Mouse (Mus musculus): ENCODE data around the gene Gpd1l. TPM values are rescaled to one million over a fixed set of nuclear protein-coding genes. Genes with fewer than 3 reads are reported as not detected.
"Not testable (repeated sequence)": the region's sequence is repeated elsewhere in the genome, so short reads cannot be mapped to it uniquely, and the experiment has no call there.

The Gpd1l gene
- polyA plus RNA-seq (2012; rRNA removed) = 3.1 and 3.2 TPM in 2 replicates

DNA sequence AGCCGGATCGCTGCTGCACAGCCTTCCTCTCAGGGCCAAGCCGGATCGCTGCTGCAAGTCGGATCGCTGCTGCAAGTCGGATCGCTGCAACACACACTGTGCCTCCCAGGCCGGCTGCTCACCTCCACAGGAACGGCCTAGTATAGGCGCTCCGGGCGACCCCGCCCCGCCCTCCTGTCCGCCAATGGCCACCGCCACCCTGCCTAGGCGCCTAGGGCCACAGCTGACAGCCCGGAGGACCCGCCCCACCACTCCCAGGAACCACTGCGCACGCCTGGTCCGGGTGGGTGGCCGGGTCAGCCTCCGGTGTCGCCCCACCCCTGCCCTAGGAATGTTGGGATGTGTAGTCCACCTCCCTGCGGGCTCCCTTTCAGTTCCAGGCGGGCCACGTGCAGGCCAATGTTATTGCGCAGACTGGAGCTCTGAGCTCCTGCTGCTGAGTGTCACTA lies at the start of gene Gpd1l:
Gene Gpd1l (minus strand): TSS at position 265 of the 449 bp plus-strand sequence.
- H3K27ac ChIP-seq (ENCODE audit: control insufficient read depth, insufficient read depth, low read depth, low read length) = peak within 1 kb of the TSS; percentile 72
- peak; percentile 76 for TF ChIP-seq POLR2A (IDR thresholded peaks at IDR 0.05; ENCODE audit: control insufficient read depth, low read depth, low read length)
- no peak for TF ChIP-seq CTCF (IDR thresholded peaks at IDR 0.05; ENCODE audit: control insufficient read depth, insufficient read depth, insufficient replicate concordance, low read depth, low read length)
- peaks cover 16% of the 10 kb centered on the region for H3K4me1 ChIP-seq (ENCODE audit: control insufficient read depth, insufficient read depth, low read length)
- H3K4me3 ChIP-seq (ENCODE audit: control insufficient read depth, low read depth, low read length) = peak within 1 kb of the TSS; percentile 90
- no peaks in the 10 kb centered on the region for H3K36me3 ChIP-seq (ENCODE audit: control insufficient read depth, insufficient read depth, low read length)
- no peaks in the 10 kb centered on the region for H3K27me3 ChIP-seq (ENCODE audit: control insufficient read depth, insufficient read depth, low read length)

DNA sequence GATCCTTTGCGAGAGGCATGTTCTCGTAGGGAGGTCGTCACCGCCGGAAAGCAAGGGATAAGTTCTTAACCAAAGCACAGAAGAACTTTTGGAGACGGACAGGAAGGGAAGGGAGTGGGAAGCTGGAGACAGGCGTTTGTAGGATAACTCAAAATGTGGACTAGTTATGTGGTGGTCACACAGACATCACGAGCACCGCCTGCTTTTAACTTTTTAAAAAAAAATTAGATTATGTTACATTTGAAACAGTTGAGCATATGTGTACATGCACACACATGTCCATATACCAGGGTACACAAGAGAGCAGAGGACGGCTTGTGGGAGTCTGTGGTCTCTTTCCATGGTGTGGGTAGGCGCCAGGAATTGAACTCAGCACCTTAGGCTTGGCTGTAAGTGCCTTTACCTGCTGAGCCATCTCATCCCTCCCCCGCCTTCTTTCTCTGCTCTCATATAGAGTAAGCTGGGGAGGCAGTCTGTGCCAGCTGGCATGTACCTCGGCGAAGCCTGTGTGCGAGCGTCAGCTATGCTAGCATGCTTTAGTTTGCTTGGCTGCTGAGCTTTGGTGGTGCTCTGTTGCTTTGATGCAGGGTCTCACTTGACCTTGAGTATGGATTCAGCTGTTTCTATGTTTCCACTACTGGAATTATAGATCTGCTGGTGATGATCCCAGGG lies 49.0 kb upstream of the Gpd1l start, which contains the start of gene Rps27rt:
Gene Rps27rt (minus strand): TSS at position 51 of the 672 bp plus-strand sequence.
- Histone ChIP-seq H3K27ac (ENCODE audit: control insufficient read depth, insufficient read depth, low read depth, low read length) (no peak within 1 kb of the TSS), H3K27me3 (ENCODE audit: control insufficient read depth, insufficient read depth, low read length) (no peaks in the 10 kb centered on the region)
- TF ChIP-seq CTCF (IDR thresholded peaks at IDR 0.05; ENCODE audit: control insufficient read depth, insufficient read depth, insufficient replicate concordance, low read depth, low read length) = no peak
- no peak for TF ChIP-seq POLR2A (IDR thresholded peaks at IDR 0.05; ENCODE audit: control insufficient read depth, low read depth, low read length)

DNA sequence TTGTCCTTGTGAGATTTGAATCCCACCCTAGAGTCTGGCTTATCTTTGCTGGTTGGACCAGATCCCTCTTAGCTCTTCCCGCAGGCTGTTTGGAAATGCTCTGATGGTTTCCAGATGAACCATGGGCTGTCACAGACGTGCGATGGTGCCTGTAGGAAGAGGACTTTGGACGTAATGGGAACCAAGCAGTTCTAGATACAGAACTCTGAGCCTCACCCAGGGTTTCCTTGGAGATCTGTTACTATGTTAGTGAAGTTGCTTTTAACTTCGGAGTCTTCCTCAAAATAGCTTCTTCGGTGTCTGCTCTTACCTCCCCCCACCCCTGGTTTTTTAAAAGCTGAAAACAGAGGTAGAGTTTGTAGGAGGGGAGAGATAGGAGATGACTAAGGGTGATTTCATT lies 46.2 kb upstream of the Gpd1l start:
- H3K36me3 ChIP-seq (ENCODE audit: control insufficient read depth, insufficient read depth, low read length) = no peaks in the 10 kb centered on the region
- TF ChIP-seq CTCF (IDR thresholded peaks at IDR 0.05; ENCODE audit: control insufficient read depth, insufficient read depth, insufficient replicate concordance, low read depth, low read length) = no peak
- no peak for TF ChIP-seq POLR2A (IDR thresholded peaks at IDR 0.05; ENCODE audit: control insufficient read depth, low read depth, low read length)
- H3K27ac ChIP-seq (ENCODE audit: control insufficient read depth, insufficient read depth, low read depth, low read length) = no peak overlapping the region
- no peaks in the 10 kb centered on the region for H3K27me3 ChIP-seq (ENCODE audit: control insufficient read depth, insufficient read depth, low read length)
- H3K4me1 ChIP-seq (ENCODE audit: control insufficient read depth, insufficient read depth, low read length) = peaks cover 12% of the 10 kb centered on the region
- no peak overlapping the region for H3K4me3 ChIP-seq (ENCODE audit: control insufficient read depth, low read depth, low read length)

More for the DNA sequence above, 49.0 kb upstream of the Gpd1l start, which contains the start of gene Rps27rt:
- no peak within 1 kb of the TSS for H3K4me3 ChIP-seq (ENCODE audit: control insufficient read depth, low read depth, low read length)
- H3K4me1 ChIP-seq (ENCODE audit: control insufficient read depth, insufficient read depth, low read length) = peaks cover 17% of the 10 kb centered on the region
- no peaks in the 10 kb centered on the region for H3K36me3 ChIP-seq (ENCODE audit: control insufficient read depth, insufficient read depth, low read length)

DNA sequence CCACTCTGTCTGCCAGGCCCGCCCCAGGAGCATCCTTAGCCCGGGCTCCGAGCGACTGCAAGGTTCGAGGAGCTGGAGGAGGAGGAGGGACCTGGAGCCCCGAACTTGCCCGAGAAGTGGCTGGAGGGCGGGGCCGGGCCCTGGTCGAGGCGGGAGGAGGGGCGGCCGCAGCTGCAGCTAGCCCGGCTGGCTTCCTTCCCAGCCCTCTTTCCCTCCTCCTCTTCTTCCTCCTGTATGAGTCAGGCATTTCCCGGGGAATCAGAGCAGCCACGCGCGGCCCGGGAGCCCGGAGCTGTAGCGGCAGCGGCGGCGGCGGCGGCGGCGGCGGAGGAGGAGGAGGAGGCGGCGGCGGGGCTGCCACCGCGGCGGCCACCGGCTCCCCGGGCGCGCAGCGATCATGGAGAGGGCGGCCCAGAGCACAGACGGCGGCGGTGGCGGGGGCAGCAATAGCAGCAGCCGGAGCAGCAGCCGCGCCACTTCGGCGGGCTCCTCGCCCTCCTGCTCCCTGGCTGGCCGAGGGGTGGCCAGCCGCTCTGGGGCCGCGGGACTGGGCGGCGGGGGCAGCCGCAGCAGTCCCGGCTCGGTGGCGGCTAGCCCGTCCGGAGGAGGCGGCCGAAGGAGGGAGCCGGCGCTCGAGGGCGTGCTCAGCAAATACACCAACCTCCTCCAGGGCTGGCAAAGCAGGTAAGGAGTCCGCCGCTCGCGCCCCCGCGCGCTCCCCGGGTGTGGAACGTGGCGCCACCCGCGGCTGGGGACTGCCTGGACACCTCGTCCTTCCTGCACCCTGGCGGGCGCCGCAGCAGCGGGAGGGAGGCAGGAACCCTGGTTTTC lies 44.7 kb upstream of the Gpd1l start, which contains the start of gene Osbpl10:
Gene Osbpl10 (plus strand): TSS at position 289 of the 831 bp plus-strand sequence.
- Histone ChIP-seq H3K4me1 (ENCODE audit: control insufficient read depth, insufficient read depth, low read length) (peaks cover 12% of the 10 kb centered on the region), H3K4me3 (ENCODE audit: control insufficient read depth, low read depth, low read length) (peak within 1 kb of the TSS; percentile 76), H3K27ac (ENCODE audit: control insufficient read depth, insufficient read depth, low read depth, low read length) (no peak within 1 kb of the TSS), H3K36me3 (ENCODE audit: control insufficient read depth, insufficient read depth, low read length) (no peaks in the 10 kb centered on the region), H3K27me3 (ENCODE audit: control insufficient read depth, insufficient read depth, low read length) (no peaks in the 10 kb centered on the region)
- TF ChIP-seq CTCF (IDR thresholded peaks at IDR 0.05; ENCODE audit: control insufficient read depth, insufficient read depth, insufficient replicate concordance, low read depth, low read length) (no peak), POLR2A (IDR thresholded peaks at IDR 0.05; ENCODE audit: control insufficient read depth, low read depth, low read length) (no peak)

DNA sequence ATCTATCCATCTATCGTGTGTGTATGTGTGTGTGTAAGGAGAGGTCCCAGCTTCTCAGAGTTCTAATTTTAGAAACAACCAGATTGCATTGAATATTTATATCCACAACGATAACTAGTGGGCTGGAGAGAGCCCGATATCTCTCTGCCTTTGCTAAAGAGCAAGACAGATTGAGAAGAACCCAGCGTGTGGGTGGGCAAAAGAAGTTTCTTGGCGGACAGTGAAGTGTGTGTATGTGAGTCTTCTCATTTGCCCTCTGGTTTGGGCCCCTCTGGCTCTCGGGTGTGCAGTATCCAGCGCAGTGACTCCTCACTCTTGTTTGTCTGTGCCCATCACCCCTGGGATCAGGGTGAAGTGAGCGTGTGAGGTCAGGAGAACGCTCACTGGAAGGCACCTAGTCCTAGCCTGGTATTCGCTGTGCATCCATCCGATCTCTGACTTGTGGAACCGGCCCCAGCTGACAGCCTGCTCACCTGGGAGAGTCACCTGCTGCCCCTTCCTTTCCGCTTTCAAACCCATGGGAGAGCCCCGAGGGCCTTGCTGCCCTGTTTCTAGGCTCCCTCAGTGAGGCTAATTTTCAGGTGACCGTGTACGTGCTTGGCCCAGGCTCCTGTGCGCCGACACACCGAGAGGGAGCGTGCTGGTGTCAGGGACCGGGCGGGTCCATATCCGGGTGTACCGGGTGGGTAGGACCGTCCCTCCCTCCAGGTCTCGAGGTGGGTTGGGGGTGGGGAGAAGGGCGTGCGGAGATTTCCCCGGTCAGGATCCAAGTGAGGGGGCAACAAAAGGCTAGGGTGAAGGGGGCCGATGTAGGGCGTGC lies 43.9 kb upstream of the Gpd1l start:
- Histone ChIP-seq H3K27ac (ENCODE audit: control insufficient read depth, insufficient read depth, low read depth, low read length) (no peak overlapping the region), H3K4me3 (ENCODE audit: control insufficient read depth, low read depth, low read length) (peak overlapping the region; percentile 76), H3K27me3 (ENCODE audit: control insufficient read depth, insufficient read depth, low read length) (no peaks in the 10 kb centered on the region), H3K36me3 (ENCODE audit: control insufficient read depth, insufficient read depth, low read length) (no peaks in the 10 kb centered on the region), H3K4me1 (ENCODE audit: control insufficient read depth, insufficient read depth, low read length) (peaks cover 12% of the 10 kb centered on the region)
- no peak for TF ChIP-seq POLR2A (IDR thresholded peaks at IDR 0.05; ENCODE audit: control insufficient read depth, low read depth, low read length)
- TF ChIP-seq CTCF (IDR thresholded peaks at IDR 0.05; ENCODE audit: control insufficient read depth, insufficient read depth, insufficient replicate concordance, low read depth, low read length) = no peak

DNA sequence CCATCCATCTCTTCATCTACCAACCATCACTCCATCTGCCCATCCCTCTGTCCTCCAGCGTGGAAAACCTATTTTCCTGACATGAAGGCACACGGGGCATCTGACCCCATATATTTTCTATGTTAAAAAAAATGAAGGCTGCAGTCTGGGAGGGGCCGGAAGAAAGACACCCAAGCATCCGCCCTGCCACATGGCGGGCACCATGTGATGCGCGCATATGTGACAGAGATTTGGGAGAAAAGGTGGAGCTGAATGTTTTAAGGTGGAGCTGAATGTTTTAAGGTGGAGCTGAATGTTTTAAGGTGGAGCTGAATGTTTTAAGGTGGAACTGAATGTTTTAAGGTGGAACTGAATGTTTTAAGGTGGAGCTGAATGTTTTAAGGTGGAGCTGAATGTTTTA lies 32.5 kb upstream of the Gpd1l start:
- not testable (repeated sequence) for H3K27me3 ChIP-seq (ENCODE audit: control insufficient read depth, insufficient read depth, low read length); H3K4me3 ChIP-seq (ENCODE audit: control insufficient read depth, low read depth, low read length); H3K4me1 ChIP-seq (ENCODE audit: control insufficient read depth, insufficient read depth, low read length); H3K36me3 ChIP-seq (ENCODE audit: control insufficient read depth, insufficient read depth, low read length); H3K27ac ChIP-seq (ENCODE audit: control insufficient read depth, insufficient read depth, low read depth, low read length)

DNA sequence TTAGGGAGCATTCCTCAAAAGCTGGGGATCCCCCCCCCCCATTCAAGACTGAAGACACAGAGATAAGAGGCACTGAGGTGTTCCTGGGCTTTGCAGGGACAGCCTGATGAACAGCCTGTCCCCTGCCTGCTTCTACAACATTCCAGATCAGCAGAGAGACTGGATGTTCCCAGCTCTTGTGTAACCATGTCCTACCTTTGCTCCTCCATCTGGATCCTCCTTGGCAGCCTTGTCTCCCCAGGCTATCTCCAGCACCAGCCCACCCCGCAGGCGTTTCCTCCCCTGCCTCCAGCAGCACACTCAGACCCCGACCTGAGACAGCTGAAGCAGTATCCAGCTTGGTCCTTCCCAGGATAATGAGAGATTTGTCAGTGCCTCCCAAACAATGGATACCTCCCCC lies 30.3 kb upstream of the Gpd1l start:
- H3K4me1 ChIP-seq (ENCODE audit: control insufficient read depth, insufficient read depth, low read length) = no peaks in the 10 kb centered on the region; the same call in 1 of the 2 replicates
- H3K36me3 ChIP-seq (ENCODE audit: control insufficient read depth, insufficient read depth, low read length) = no peaks in the 10 kb centered on the region
- no peak overlapping the region for H3K27ac ChIP-seq (ENCODE audit: control insufficient read depth, insufficient read depth, low read depth, low read length)
- H3K27me3 ChIP-seq (ENCODE audit: control insufficient read depth, insufficient read depth, low read length) = no peaks in the 10 kb centered on the region
- no peak overlapping the region for H3K4me3 ChIP-seq (ENCODE audit: control insufficient read depth, low read depth, low read length)
- TF ChIP-seq POLR2A (IDR thresholded peaks at IDR 0.05; ENCODE audit: control insufficient read depth, low read depth, low read length) (no peak), CTCF (IDR thresholded peaks at IDR 0.05; ENCODE audit: control insufficient read depth, insufficient read depth, insufficient replicate concordance, low read depth, low read length) (no peak)
